Mouse (Mus musculus) ES-E14 (cell line): ENCODE results near the gene Csnk1e.

Experiments
- CHD2 ChIP-seq: IDR thresholded peaks from 2 replicates; pipeline ENCODE4 v1.6.1; 2014; ENCODE audit warnings: mild to moderate bottlenecking, low read depth, low read length, inconsistent platforms
- HCFC1 ChIP-seq: IDR thresholded peaks from 2 replicates; pipeline ENCODE4 v1.6.1; 2012; ENCODE audit warnings: low read length, inconsistent platforms, borderline replicate concordance; ENCODE audit not compliant: insufficient read depth

DNA sequence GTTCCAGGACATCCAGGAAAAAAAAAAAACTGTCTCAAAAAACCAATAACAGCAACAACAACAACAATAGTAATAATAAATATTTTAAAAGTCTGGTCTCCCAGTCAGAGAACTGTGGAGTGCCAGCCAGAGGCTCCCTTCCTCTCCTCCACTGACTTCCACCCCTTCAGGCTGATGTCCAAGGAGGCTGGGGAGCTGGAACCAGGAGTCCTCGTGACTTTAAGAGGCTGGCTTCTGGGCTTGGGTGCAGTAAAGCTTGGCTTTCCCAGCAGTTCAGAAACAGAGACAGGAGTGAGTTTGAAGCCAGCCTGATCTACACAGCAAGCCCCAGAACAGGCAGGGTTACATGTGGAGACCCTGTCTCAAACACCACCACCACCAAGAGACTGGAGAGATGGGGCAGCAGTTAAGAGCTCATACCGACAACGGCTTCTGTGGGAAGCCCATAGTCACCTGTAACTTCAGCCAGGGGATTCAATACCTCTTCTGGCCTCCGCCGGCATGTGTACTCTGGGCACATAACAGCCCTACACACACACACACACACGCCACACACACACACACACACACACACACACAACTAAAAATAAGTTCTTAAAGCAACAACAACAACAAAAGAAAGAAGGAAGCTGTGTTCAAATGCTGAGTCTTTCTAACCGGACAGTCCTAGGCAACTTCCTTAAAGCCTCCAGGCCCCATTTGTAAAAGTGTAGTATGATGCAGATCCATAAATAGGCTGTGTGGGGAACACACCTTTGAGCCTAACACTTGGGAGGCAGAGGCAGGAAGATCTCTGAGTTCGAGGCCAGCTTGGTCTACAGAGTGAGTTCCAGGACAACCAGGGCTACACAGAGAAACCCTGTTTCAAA, 9.3 kb downstream of the Csnk1e start:
- TF ChIP-seq CHD2 = no peak
- TF ChIP-seq HCFC1 = no peak
